Mouse (Mus musculus) embryonic facial prominence, embryonic 10.5 days (tissue): ENCODE measurements around the gene Sidt2. TPM values are rescaled to one million over a fixed set of nuclear protein-coding genes. Genes with fewer than 3 reads are reported as not detected.

Source experiments
- DNase-seq: peaks from one replicate; pipeline ENCODE4 v3.0.0-alpha.2; 2017; ENCODE audit warnings: low spot score
- H3K27ac ChIP-seq: fragments of 300-500 bp; sonication (generic); replicated peaks from 2 replicates; pipeline ENCODE4 v1.5.1; 2016; ENCODE audit warnings: mild to moderate bottlenecking
- H3K27me3 ChIP-seq: fragments of 300-500 bp; sonication (generic); replicated peaks from 2 replicates; pipeline ENCODE4 v1.6.1; 2016; ENCODE audit warnings: low read depth, mild to moderate bottlenecking; ENCODE audit not compliant: poor library complexity, severe bottlenecking
- H3K36me3 ChIP-seq: fragments of 300-500 bp; sonication (generic); replicated peaks from 2 replicates; pipeline ENCODE4 v1.6.1; 2016; ENCODE audit warnings: mild to moderate bottlenecking, moderate library complexity
- H3K4me1 ChIP-seq: fragments of 300-500 bp; sonication (generic); 2 replicates; pipeline ENCODE4 v1.6.1; 2016
- H3K4me3 ChIP-seq: fragments of 300-500 bp; sonication (generic); 2 replicates; pipeline ENCODE4 v1.5.1; 2016; ENCODE audit warnings: mild to moderate bottlenecking, moderate library complexity
- H3K9me3 ChIP-seq: fragments of 300-500 bp; sonication (generic); 2 replicates; pipeline ENCODE4 v1.6.1; 2016; ENCODE audit warnings: mild to moderate bottlenecking
- WGBS: fragments of 180-500 bp; shearing (Covaris S2); methylation state at CpG from one replicate; pipeline ENCODE4 v1.1.7; 2016; 5-methylcytosine and 5-hydroxymethylcytosine counted together
- polyA plus RNA-seq: library from polyadenylated mRNA; unstranded; fragments of >200 nt; fragmentation: Nextera tagmentation; extraction: Ambion mirVana; gene quantifications from 2 replicates; pipeline ENCODE4 v1.2.1, GENCODE M21; 2016

The Sidt2 gene
- polyA plus RNA-seq, 1 experiment from 2014 or later, result 27.4 TPM

DNA sequence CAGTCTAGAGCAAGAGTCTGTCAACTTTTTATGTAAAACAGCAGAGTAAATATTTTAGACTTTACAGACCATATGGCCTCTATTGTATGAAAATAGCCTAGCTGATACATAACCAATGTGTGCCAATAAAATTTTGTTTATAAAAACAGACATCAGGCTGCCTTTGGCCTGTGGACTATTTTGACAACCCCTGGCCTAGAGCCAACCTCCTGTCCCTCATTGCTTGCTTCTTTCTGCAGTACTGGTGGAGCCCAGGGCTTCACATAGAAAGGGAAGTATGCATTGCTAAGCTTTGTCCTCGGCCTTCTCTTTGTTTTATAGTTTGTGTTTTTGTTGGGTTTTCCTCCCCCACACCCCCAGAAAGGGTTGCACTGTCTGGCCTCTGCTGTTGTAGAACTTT lies 23.1 kb downstream of the Sidt2 start:
- Histone ChIP-seq H3K4me1 (peaks cover 15% of the 10 kb centered on the region), H3K36me3 (peaks cover 51% of the 10 kb centered on the region), H3K27me3 (peaks cover 9% of the 10 kb centered on the region), H3K9me3 (no peaks in the 10 kb centered on the region), H3K27ac (no peak overlapping the region), H3K4me3 (no peak overlapping the region)
- no peak for DNase-seq
- WGBS, result 76% methylated on average over 1 of the region's 1 CpGs

DNA sequence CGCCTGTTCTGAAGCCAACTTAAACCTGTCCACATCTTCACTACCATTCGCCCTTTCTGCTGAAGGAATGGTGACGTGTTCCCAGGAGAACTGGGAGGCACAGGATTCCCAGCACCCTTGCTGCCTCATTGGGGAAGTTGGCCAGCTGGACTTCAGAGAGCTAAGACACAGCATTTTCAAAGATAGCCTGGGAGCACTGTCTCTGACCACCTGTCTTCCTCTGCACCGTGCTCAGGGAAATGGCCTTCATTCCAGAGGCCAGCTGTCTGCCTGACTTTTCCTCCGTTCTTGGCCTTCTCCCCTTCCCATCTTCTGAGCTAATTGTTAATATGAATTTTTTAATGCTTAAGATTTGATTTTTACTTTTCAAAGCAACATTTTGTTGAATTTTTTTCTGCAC lies 25.8 kb downstream of the Sidt2 start:
- no peak for DNase-seq
- 84% methylated on average over 5 of the region's 5 CpGs for WGBS
- Histone ChIP-seq H3K36me3 (peaks cover 67% of the 10 kb centered on the region), H3K4me3 (no peak overlapping the region), H3K9me3 (no peaks in the 10 kb centered on the region), H3K27me3 (no peaks in the 10 kb centered on the region), H3K27ac (no peak overlapping the region), H3K4me1 (0 out of 2 replicates have a peak, but pooled peaks cover 4% of the 10 kb centered on the region)

DNA sequence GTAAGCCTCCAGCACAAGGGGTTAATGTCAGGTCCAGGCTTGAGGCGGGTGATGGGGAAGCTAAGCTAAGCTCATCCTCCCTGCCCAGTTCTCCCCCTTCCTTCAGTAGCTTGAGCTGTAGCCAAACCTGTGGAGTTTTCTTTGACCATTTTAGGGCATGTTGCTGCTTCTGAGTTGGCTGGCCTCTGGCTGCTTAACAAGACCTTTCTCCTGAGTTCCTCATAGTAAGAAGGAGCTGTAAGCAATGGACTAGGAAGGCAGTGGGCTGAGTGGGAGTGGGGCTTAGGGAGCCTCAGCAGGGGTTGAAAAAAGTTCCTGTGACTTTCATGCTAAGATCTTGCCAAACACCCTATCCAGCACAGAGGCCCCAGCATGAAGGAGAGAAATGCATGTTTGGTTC lies 35.2 kb downstream of the Sidt2 start:
- no peak for DNase-seq
- 70% methylated on average over 1 of the region's 1 CpGs for WGBS
- H3K27ac ChIP-seq, result no peak overlapping the region
- no peaks in the 10 kb centered on the region for H3K9me3 ChIP-seq
- peaks cover 76% of the 10 kb centered on the region for H3K36me3 ChIP-seq
- no peaks in the 10 kb centered on the region for H3K4me1 ChIP-seq
- no peak overlapping the region for H3K4me3 ChIP-seq
- H3K27me3 ChIP-seq, result no peaks in the 10 kb centered on the region

DNA sequence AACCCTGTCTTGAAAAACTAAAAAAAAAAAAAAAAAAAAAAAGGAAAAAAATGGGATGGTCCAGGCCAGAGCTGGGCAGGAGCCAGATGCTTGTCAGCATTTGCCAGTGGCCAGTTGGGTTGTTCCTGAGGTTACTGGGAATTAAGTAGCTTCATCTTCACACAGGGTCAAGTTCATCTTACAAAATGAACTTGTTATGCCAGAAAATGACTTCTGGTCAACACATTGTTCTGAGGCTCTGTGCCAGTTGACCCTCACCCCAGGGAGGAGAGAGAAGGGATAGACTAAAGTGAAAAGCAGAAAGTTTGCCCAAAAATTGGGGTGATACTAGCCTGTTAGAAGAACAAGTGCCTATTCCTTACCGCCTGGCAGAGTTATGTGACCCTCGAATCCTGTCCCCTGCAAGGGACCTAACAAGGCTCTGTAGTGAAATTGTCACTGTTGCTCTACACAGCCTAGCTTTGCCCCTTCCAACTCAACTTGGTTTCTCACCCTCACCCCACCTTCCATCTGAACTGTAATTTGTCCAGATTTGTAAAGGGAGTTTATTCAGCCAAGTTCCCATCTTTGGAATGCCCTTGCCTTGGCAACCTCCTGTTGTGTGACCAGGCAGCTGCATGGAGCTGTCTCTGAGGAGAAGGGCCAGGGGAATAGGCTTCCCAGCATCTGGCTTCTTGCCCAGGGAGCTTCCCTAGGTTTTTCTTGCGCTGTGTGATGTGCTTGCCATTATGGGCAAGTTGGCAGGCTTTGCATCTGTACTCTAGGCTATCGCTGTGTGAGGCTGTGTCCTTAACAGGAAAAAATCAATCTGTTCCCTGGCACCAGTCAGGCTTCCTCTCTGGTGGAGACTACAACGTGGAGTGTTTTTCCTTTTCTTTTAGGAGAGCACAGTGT lies 37.8 kb downstream of the Sidt2 start:
- H3K4me1 ChIP-seq, result no peaks in the 10 kb centered on the region
- no peaks in the 10 kb centered on the region for H3K9me3 ChIP-seq
- DNase-seq, result no peak
- no peak overlapping the region for H3K27ac ChIP-seq
- no peaks in the 10 kb centered on the region for H3K27me3 ChIP-seq
- H3K36me3 ChIP-seq, result peaks cover 91% of the 10 kb centered on the region
- 90% methylated on average over 5 of the region's 5 CpGs for WGBS
- H3K4me3 ChIP-seq, result no peak overlapping the region

DNA sequence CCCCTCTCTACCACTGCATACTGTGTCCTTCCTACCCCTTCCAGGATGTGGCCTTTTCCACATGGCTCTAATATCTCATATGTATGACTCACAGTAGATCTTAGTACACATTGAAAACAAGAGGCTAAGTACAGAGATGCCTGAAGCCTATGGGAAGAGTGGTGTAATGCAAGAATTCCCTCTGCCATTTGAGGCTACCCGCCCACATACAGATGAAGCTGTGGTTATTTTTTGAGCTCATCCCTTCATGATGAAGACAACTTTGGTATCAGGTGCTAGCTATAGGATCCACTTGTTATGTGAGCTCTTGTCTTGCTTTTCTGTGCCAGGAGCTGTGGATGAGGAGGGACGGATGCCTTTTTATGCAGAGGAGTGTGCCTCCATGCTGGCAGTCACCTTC lies 39.4 kb downstream of the Sidt2 start:
- WGBS, result 91% methylated on average over 2 of the region's 2 CpGs
- no peaks in the 10 kb centered on the region for H3K27me3 ChIP-seq
- no peak for DNase-seq
- no peaks in the 10 kb centered on the region for H3K9me3 ChIP-seq
- H3K27ac ChIP-seq, result no peak overlapping the region
- no peak overlapping the region for H3K4me3 ChIP-seq
- H3K4me1 ChIP-seq, result no peaks in the 10 kb centered on the region
- H3K36me3 ChIP-seq, result peaks cover 93% of the 10 kb centered on the region

DNA sequence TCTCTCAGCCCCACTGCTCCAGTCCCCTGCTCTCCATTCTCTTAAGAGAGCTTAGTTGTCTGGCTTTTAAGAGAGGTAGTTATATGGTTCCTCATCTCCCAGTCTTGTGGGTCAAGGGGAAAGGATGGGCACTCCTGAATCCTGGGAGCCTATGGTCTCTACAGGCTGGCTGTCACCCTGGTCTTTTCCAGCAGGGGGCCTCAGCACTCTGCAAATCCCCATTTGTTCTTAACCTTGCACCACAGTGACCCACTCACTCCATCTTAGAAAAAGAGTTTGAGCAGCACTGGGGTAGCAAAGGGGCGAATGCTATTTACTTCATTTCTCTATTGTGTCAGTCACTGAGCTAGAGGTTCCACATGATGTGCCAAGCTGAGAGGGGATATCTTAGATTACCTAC lies 43.4 kb downstream of the Sidt2 start:
- WGBS, result 79% methylated on average over 1 of the region's 1 CpGs
- H3K9me3 ChIP-seq, result no peaks in the 10 kb centered on the region
- peak; percentile 42 for DNase-seq
- H3K4me3 ChIP-seq, result no peak overlapping the region
- peaks cover 79% of the 10 kb centered on the region for H3K36me3 ChIP-seq
- H3K27ac ChIP-seq, result no peak overlapping the region
- H3K4me1 ChIP-seq, result peaks cover 10% of the 10 kb centered on the region
- no peaks in the 10 kb centered on the region for H3K27me3 ChIP-seq

DNA sequence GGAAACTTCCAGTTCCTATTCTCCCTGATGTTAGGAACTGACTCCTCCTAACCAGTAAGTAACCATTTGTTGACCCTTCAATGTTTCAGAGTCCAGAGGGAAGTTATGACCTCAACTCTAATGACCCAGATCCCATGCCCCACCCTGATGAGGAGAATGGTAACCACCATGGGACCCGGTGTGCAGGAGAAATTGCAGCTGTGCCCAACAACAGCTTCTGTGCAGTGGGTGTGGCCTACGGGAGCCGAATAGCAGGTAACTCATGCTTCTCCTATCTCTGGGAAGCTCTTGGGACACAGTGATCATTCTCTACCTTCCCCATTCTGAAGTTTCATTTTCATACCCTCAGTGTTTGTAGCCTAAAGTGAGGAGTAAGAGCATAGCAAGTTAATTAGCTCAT lies 44.1 kb downstream of the Sidt2 start:
- Histone ChIP-seq H3K36me3 (peaks cover 72% of the 10 kb centered on the region), H3K27me3 (no peaks in the 10 kb centered on the region), H3K4me3 (no peak overlapping the region), H3K9me3 (no peaks in the 10 kb centered on the region), H3K4me1 (peaks cover 10% of the 10 kb centered on the region), H3K27ac (no peak overlapping the region)
- DNase-seq, result no peak
- WGBS, result 89% methylated on average over 3 of the region's 3 CpGs

DNA sequence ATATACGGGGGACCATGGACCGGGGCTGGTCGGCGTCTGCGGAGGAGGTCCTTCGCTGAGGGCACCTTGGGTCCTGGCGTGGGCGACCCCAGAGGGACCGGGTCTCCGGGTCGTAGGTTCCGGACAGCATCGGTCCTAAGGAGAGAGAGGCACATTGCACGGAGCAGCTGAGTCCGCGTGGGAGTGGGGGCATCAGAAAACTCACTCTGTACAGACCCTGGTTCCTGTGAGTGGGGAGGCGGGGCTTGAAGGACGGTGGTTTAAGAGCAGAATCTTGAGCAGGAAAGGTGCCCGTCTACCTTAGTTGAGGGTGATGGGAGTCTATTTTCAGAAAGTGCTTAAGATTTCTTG lies 48.0 kb downstream of the Sidt2 start:
- no peaks in the 10 kb centered on the region for H3K27me3 ChIP-seq
- WGBS, result under 1% methylated on average over 19 of the region's 19 CpGs
- peaks cover 25% of the 10 kb centered on the region for H3K4me1 ChIP-seq
- H3K9me3 ChIP-seq, result no peaks in the 10 kb centered on the region
- peaks cover 53% of the 10 kb centered on the region for H3K36me3 ChIP-seq
- no peak for DNase-seq
- H3K4me3 ChIP-seq, result peak overlapping the region; percentile 95
- peak overlapping the region; percentile 98 for H3K27ac ChIP-seq

DNA sequence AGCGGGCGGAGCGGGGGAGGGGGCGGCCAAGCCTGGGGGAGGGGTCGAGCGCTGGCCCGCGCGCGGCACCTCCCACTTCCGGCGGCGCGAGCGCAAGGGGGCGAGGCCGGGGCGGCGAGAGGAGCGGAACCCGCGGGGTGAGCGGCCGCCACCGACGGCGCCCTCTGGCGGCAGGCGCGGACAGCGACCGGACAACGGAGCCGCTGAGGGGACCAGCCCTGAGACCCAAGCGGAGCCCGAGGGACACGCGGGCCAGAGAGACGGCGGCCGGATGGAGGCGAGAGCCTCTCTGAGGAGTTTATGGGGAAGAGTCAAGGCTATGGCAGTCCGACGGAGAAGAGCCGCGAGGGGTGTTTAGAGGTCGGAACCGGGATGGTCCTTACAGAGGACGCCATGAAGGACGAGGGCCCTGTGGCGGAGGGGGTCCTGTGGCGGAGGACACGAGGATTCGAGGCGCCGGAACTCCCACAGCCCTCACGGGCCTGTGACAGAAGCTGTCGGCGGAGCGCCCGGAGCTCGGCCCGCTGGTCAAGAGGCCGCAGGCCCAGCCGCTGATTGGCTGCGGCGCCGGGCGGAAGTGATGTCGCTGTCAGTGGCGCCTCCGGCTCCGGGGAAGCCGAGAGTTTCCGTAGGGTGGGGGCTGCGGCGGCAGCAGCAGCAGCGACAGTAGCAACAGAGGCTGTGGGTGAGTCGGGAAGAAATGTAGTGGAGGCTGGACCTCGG lies 48.5 kb downstream of the Sidt2 start, which contains the start of the genes Pcsk7 and Rnf214:
Pcsk7 (plus strand) TSS at position 143 of the 723 bp plus-strand sequence.
Rnf214 (minus strand) TSS at position 557 of the 723 bp plus-strand sequence.
- H3K4me3 ChIP-seq, result peak within 1 kb of the TSS; percentile 95
- peak; percentile 93 for DNase-seq
- peaks cover 53% of the 10 kb centered on the region for H3K36me3 ChIP-seq
- no peaks in the 10 kb centered on the region for H3K27me3 ChIP-seq
- H3K27ac ChIP-seq, result peak within 1 kb of the TSS; percentile 98
- H3K9me3 ChIP-seq, result no peaks in the 10 kb centered on the region
- under 1% methylated on average over 79 of the region's 80 CpGs for WGBS
- peaks cover 25% of the 10 kb centered on the region for H3K4me1 ChIP-seq

DNA sequence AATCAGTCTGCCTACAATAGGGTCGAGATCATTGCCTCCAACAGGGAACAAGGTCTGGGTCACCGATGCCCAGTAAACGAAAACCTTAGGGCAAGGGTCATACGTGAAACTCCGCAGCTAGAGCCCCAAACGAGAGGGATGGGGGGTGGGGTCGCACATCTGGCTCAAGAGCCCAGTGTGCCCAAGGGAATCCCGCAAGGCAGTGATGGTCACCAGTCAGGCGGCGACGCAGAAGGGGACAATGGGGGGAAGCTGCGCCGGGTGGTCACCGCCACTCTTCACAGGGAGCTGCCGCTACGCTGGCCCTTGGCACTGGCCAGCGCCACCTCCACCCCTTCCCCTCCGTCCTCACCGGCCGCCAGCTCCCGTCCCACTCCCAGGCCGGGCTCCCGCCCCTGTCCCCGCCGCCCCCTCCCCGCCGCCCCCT lies 49.2 kb downstream of the Sidt2 start:
- peaks cover 25% of the 10 kb centered on the region for H3K4me1 ChIP-seq
- no peak for DNase-seq
- peak overlapping the region; percentile 95 for H3K4me3 ChIP-seq
- peaks cover 48% of the 10 kb centered on the region for H3K36me3 ChIP-seq
- WGBS, result under 1% methylated on average over 25 of the region's 27 CpGs
- no peaks in the 10 kb centered on the region for H3K9me3 ChIP-seq
- H3K27me3 ChIP-seq, result no peaks in the 10 kb centered on the region
- H3K27ac ChIP-seq, result peak overlapping the region; percentile 98

DNA sequence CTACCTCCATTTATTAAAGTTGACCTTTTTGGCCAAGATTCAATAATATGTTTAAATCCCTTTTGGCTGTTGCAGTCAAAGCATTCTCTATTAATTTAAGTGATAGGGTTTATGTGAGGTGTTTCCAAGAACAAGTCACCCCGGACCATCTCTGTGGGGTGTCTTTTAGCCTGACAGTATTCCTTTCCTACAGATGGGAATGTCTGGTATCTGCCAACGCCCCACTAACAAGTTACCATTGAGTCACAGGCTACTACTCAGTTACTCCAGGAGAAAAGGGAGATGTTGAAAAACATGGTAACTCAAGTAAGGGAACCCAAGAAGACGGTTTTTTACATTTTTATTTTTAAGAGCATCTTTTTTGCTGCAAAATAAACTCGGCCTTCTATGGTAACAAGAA lies 49.9 kb downstream of the Sidt2 start:
- DNase-seq, result no peak
- Histone ChIP-seq H3K36me3 (peaks cover 48% of the 10 kb centered on the region), H3K27me3 (no peaks in the 10 kb centered on the region), H3K27ac (peak overlapping the region; percentile 98; the same call in 1 of the 2 replicates), H3K4me1 (peaks cover 25% of the 10 kb centered on the region), H3K4me3 (peak overlapping the region; percentile 95), H3K9me3 (no peaks in the 10 kb centered on the region)
- WGBS, result 60% methylated on average over 4 of the region's 4 CpGs

DNA sequence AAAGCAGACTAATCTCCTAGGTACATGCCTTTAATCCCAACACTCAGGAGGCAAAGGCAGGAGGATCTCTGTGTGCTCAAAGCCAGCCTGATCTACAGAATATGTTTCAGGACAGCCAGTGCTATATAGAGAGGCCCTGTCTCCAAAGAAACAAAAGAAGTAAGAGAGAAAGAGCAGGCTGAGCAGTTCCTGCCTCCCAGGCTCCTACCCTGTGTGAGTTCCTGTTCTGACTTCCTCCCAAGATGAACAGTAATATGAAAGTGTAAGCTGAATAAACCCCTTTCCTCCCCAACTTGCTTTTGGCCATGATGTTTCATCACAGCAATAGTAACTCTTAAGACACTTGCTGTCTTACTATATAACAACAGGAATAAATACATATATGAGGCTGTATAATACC lies 61.4 kb downstream of the Sidt2 start:
- H3K27ac ChIP-seq, result no peak overlapping the region
- no peak for DNase-seq
- H3K9me3 ChIP-seq, result no peaks in the 10 kb centered on the region
- H3K4me3 ChIP-seq, result no peak overlapping the region
- no peaks in the 10 kb centered on the region for H3K4me1 ChIP-seq
- no peaks in the 10 kb centered on the region for H3K27me3 ChIP-seq
- H3K36me3 ChIP-seq, result peaks cover 100% of the 10 kb centered on the region
